Mouse (Mus musculus) erythroblast, embryonic 14.5 days (primary cell): ENCODE measurements around the gene Fam20c.

Experiments used
- GATA1 ChIP-seq: IDR thresholded peaks from 2 replicates; pipeline ENCODE4 v1.6.1; 2012; ENCODE audit warnings: low read length, inconsistent platforms, mixed read lengths
- TAL1 ChIP-seq: IDR thresholded peaks from 3 replicates; pipeline ENCODE4 v1.6.1; 2012; ENCODE audit warnings: low read length, inconsistent platforms, mixed read lengths

DNA sequence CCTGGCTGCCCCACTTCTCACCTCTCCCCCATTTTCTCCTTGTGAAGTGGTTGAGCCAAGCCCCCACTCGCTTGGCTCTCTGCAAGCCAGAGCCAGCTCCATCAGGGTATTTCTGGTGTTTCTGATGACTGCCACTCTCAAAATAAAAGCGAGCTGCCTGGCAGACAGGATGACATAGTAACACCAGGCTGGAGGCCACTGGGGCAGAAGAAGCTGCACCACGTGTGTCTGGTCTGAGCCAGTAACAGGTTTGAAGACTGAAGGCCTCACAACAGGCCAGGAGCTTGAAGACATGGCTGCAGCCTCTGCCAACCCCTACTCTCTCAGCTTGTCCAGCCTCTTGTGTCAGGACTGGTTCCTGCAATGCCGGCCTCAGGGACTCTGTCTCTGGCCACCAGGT, 8.0 kb downstream of the Fam20c start:
- TF ChIP-seq GATA1 (no peak), TAL1 (no peak)
